Mouse (Mus musculus): ENCODE measurements at regions not wholly inside any gene's neighbourhood (a gene's known extent, or its start where the extent isn't known, plus 50 kb on each side); places are given as distances from the start of the nearest gene placed in this dataset.

DNA sequence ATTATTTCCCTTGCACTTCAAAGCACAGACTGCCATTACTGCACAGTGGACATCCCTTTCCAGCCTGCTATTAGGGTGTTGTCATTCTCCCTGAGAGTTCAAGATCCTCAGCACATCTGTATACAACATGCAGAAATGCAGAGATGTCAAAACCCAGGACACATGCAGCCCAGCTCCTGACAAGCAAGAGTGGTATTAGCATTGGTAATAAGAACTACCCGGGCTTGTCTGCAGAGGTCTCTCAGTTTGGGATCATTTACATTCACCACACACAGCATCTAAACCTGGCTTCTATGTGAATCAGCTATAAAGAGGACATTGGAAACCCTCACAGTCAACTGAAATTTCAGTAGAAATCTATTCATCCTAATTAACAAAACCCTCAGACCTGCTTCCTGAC, 270.1 kb upstream of the Nectin3 start:
- no peak overlapping the region for H3K9ac ChIP-seq (ENCODE audit: low read depth, low read length)
- WGBS, result 56% methylated on average over 1 of the region's 1 CpGs
- no peak overlapping the region for H3K27ac ChIP-seq (replicated peaks; ENCODE audit: low read depth, low read length)
- DNase-seq (ENCODE audit: low spot score) (no peak), ATAC-seq (ENCODE audit: low read depth) (no peak)
- no peak overlapping the region for H3K4me2 ChIP-seq (ENCODE audit: low read depth, low read length)
- no peaks in the 10 kb centered on the region for H3K9me3 ChIP-seq (ENCODE audit: control insufficient read depth, low read length)
- no peaks in the 10 kb centered on the region for H3K36me3 ChIP-seq (ENCODE audit: control insufficient read depth, insufficient read depth, low read length)
- no peaks in the 10 kb centered on the region for H3K27me3 ChIP-seq (replicated peaks; ENCODE audit: control insufficient read depth, insufficient read depth, low read length)
- no peaks in the 10 kb centered on the region for H3K4me1 ChIP-seq (ENCODE audit: control insufficient read depth, insufficient read depth, low read length)
- no peak overlapping the region for H3K4me3 ChIP-seq (ENCODE audit: low read depth, low read length)

DNA sequence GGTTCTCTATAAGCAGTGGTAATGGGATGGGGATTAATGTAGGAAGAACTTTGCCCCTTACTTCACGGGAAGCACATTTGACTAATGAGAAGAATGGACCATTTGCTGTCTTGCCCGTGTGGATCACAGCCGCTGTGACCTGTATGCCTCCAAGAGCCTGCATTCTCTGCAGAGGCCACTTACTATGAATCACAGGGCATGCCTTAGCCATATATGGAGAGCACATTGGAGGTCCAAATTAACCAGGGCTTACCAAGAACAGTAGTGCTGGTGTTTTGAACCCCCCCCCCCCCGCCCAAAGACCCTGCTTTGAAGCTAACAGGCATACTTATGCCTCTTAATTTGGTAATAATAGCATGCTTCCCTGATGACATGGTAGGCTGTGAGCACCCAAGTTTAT, 236.8 kb upstream of the Nectin3 start:
- DNase-seq (ENCODE audit: low spot score) (no peak), ATAC-seq (ENCODE audit: low read depth) (no peak)
- no peak overlapping the region for H3K4me3 ChIP-seq (ENCODE audit: low read depth, low read length)
- no peak overlapping the region for H3K9ac ChIP-seq (ENCODE audit: low read depth, low read length)
- H3K9me3 ChIP-seq (ENCODE audit: control insufficient read depth, low read length), result no peaks in the 10 kb centered on the region
- H3K4me2 ChIP-seq (ENCODE audit: low read depth, low read length), result no peak overlapping the region
- WGBS, result 77% methylated on average over 4 of the region's 4 CpGs
- H3K27me3 ChIP-seq (replicated peaks; ENCODE audit: control insufficient read depth, insufficient read depth, low read length), result no peaks in the 10 kb centered on the region
- no peak overlapping the region for H3K27ac ChIP-seq (replicated peaks; ENCODE audit: low read depth, low read length)
- H3K4me1 ChIP-seq (ENCODE audit: control insufficient read depth, insufficient read depth, low read length), result no peaks in the 10 kb centered on the region
- H3K36me3 ChIP-seq (ENCODE audit: control insufficient read depth, insufficient read depth, low read length), result no peaks in the 10 kb centered on the region

DNA sequence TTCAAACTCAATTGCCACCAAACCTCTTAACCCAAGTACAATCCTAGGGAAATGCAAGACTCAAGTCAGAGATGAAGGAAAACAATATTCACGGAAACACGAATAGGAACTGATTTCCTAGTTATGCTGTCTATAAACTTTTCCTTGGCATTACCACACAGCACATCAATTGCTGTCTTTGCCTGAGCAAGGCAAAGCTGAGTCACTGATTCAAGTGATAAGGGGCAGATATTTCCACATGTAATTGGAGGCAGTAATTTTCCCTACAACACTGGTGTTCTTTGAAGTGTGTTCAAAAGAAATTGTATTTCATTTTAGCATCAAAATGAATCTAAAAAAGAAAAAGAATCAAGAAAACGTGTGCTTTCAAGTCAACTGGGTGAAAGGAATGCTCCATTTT, 230.1 kb upstream of the Nectin3 start:
- H3K4me1 ChIP-seq (ENCODE audit: control insufficient read depth, insufficient read depth, low read length), result no peaks in the 10 kb centered on the region
- no peak for ATAC-seq (ENCODE audit: low read depth)
- H3K27ac ChIP-seq (replicated peaks; ENCODE audit: low read depth, low read length), result no peak overlapping the region
- no peak for DNase-seq (ENCODE audit: low spot score)
- WGBS, result 62% methylated on average over 3 of the region's 3 CpGs
- no peaks in the 10 kb centered on the region for H3K9me3 ChIP-seq (ENCODE audit: control insufficient read depth, low read length)
- no peaks in the 10 kb centered on the region for H3K36me3 ChIP-seq (ENCODE audit: control insufficient read depth, insufficient read depth, low read length)
- H3K4me3 ChIP-seq (ENCODE audit: low read depth, low read length), result no peak overlapping the region
- H3K4me2 ChIP-seq (ENCODE audit: low read depth, low read length), result no peak overlapping the region
- H3K27me3 ChIP-seq (replicated peaks; ENCODE audit: control insufficient read depth, insufficient read depth, low read length), result no peaks in the 10 kb centered on the region
- no peak overlapping the region for H3K9ac ChIP-seq (ENCODE audit: low read depth, low read length)

DNA sequence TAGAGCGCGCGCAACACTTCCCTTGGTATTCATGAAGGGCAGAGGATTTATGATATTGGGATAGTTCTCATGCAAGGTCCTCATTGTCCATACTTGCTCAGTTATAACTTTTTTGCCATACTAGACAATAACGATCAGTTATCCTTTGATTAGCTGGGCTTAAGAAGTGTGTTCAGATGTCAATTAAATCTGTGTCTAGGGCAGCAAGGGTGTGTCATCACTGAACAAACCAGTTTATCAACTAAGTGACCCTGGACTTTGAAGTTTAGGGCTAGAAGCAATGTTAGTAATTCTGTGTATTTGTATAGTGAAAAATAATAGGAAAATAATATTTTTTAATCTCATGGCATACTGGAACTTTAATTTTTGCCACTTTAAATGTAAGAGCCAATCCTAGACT, 225.3 kb upstream of the Nectin3 start:
- Histone ChIP-seq H3K27me3 (replicated peaks; ENCODE audit: control insufficient read depth, insufficient read depth, low read length) (no peaks in the 10 kb centered on the region), H3K9ac (ENCODE audit: low read depth, low read length) (no peak overlapping the region), H3K9me3 (ENCODE audit: control insufficient read depth, low read length) (no peaks in the 10 kb centered on the region), H3K27ac (replicated peaks; ENCODE audit: low read depth, low read length) (no peak overlapping the region), H3K4me2 (ENCODE audit: low read depth, low read length) (no peak overlapping the region), H3K4me1 (ENCODE audit: control insufficient read depth, insufficient read depth, low read length) (no peaks in the 10 kb centered on the region), H3K36me3 (ENCODE audit: control insufficient read depth, insufficient read depth, low read length) (no peaks in the 10 kb centered on the region), H3K4me3 (ENCODE audit: low read depth, low read length) (no peak overlapping the region)
- 89% methylated on average over 4 of the region's 4 CpGs for WGBS
- ATAC-seq (ENCODE audit: low read depth), result no peak
- DNase-seq (ENCODE audit: low spot score), result no peak

DNA sequence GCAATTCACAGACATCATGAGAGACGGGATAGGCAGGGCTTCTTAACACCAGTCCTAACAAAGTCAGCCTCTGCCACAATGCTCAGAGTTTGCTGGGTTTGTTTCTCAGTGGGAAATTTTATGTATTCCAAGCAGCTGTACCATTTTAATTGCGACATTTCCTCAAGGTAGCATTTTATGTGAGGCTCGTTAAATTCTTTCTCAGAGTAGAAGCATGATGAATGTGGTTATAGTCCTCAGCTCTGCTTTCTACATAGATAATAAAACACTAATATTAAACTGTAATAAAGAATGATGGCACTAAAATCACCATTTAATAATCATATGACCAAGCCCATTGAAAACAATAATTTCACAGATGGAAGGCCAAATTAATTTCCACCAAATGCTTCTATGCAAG, 181.5 kb upstream of the Nectin3 start:
- Histone ChIP-seq H3K4me1 (ENCODE audit: control insufficient read depth, insufficient read depth, low read length) (no peaks in the 10 kb centered on the region), H3K9me3 (ENCODE audit: control insufficient read depth, low read length) (no peaks in the 10 kb centered on the region)
- WGBS, result 80% methylated on average over 3 of the region's 3 CpGs

DNA sequence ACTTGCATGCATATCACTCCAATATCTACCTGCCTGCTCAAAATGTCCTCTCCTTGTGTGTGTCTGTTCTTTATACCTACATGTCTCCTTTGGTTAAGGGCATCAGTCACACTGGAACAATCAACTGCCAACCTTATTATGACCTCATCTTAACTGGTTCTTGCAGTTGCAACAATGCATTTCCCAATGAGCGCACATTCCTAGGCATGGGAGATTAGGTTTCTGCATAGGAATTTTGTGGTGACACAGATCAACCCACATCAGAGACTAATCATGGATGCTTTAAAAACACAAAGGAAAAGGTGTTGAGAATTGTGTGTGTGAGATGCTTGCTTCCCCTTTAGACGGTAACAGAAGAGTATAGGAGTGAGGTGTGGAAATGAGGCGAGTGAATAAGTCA, 171.3 kb upstream of the Nectin3 start:
- peak; percentile 27 for DNase-seq (ENCODE audit: low spot score)
- Histone ChIP-seq H3K4me3 (ENCODE audit: low read depth, low read length) (no peak overlapping the region), H3K36me3 (ENCODE audit: control insufficient read depth, insufficient read depth, low read length) (no peaks in the 10 kb centered on the region), H3K27ac (replicated peaks; ENCODE audit: low read depth, low read length) (no peak overlapping the region), H3K9me3 (ENCODE audit: control insufficient read depth, low read length) (no peaks in the 10 kb centered on the region), H3K27me3 (replicated peaks; ENCODE audit: control insufficient read depth, insufficient read depth, low read length) (no peaks in the 10 kb centered on the region), H3K9ac (ENCODE audit: low read depth, low read length) (no peak overlapping the region), H3K4me1 (ENCODE audit: control insufficient read depth, insufficient read depth, low read length) (no peaks in the 10 kb centered on the region), H3K4me2 (ENCODE audit: low read depth, low read length) (no peak overlapping the region)
- peak; percentile 30 for ATAC-seq (ENCODE audit: low read depth)
- WGBS, result 70% methylated on average over 3 of the region's 3 CpGs

More for the DNA sequence above, 181.5 kb upstream of the Nectin3 start:
- no peak overlapping the region for H3K4me3 ChIP-seq (ENCODE audit: low read depth, low read length)
- H3K36me3 ChIP-seq (ENCODE audit: control insufficient read depth, insufficient read depth, low read length), result no peaks in the 10 kb centered on the region
- DNase-seq (ENCODE audit: low spot score) (no peak), ATAC-seq (ENCODE audit: low read depth) (no peak)
- H3K27ac ChIP-seq (replicated peaks; ENCODE audit: low read depth, low read length), result no peak overlapping the region
- no peak overlapping the region for H3K9ac ChIP-seq (ENCODE audit: low read depth, low read length)
- no peaks in the 10 kb centered on the region for H3K27me3 ChIP-seq (replicated peaks; ENCODE audit: control insufficient read depth, insufficient read depth, low read length)
- H3K4me2 ChIP-seq (ENCODE audit: low read depth, low read length), result no peak overlapping the region

DNA sequence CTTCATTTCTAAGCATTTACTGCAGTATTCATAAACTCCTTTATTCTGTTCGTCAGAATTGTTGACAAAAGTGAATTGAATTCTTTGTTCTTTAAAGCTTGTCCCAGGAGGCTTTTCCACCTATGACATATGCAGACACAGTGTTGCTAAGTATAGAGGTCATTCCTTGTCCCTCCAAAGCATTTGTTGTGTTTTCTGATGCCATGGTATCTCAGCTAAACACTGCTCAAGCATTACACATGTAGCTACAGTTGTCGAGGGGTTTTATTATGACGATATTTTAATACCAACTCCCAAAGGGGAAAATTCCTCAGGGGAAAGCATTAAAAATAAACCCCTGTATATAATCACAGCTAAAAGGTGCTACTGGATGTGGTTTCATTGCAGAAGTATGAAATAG, 167.2 kb upstream of the Nectin3 start:
- peak; percentile 5 for DNase-seq (ENCODE audit: low spot score)

DNA sequence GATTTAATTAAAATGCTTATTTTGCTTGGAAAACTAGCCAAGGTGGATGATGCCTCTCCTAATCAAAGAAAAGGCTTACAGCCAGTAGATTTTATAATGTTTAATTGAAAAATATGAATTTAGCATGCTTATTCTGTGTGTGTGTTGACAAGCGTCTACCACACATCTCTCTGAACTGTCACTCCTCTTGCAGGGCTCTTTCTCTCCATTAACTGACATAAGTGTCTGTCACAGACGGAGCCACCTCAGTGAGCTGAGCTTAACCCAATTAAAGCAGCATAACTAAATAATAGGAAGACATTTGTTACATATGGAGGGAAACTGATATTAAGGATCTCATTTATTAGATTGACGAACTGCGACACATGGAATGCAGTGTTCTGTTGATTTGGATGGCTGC, 164.7 kb upstream of the Nectin3 start:
- ATAC-seq (ENCODE audit: low read depth), result no peak
- no peak overlapping the region for H3K4me3 ChIP-seq (ENCODE audit: low read depth, low read length)
- H3K4me2 ChIP-seq (ENCODE audit: low read depth, low read length), result no peak overlapping the region
- no peaks in the 10 kb centered on the region for H3K27me3 ChIP-seq (replicated peaks; ENCODE audit: control insufficient read depth, insufficient read depth, low read length)
- H3K4me1 ChIP-seq (ENCODE audit: control insufficient read depth, insufficient read depth, low read length), result no peaks in the 10 kb centered on the region
- no peak overlapping the region for H3K9ac ChIP-seq (ENCODE audit: low read depth, low read length)
- WGBS, result 76% methylated on average over 4 of the region's 4 CpGs
- no peaks in the 10 kb centered on the region for H3K9me3 ChIP-seq (ENCODE audit: control insufficient read depth, low read length)
- no peak overlapping the region for H3K27ac ChIP-seq (replicated peaks; ENCODE audit: low read depth, low read length)
- no peaks in the 10 kb centered on the region for H3K36me3 ChIP-seq (ENCODE audit: control insufficient read depth, insufficient read depth, low read length)
- no peak for DNase-seq (ENCODE audit: low spot score)

More for the DNA sequence above, 167.2 kb upstream of the Nectin3 start:
- H3K4me1 ChIP-seq (ENCODE audit: control insufficient read depth, insufficient read depth, low read length), result no peaks in the 10 kb centered on the region
- H3K9ac ChIP-seq (ENCODE audit: low read depth, low read length), result no peak overlapping the region
- WGBS, result 71% methylated on average over 3 of the region's 3 CpGs
- no peak overlapping the region for H3K27ac ChIP-seq (replicated peaks; ENCODE audit: low read depth, low read length)
- H3K36me3 ChIP-seq (ENCODE audit: control insufficient read depth, insufficient read depth, low read length), result no peaks in the 10 kb centered on the region
- no peaks in the 10 kb centered on the region for H3K9me3 ChIP-seq (ENCODE audit: control insufficient read depth, low read length)
- ATAC-seq (ENCODE audit: low read depth), result 0 out of 2 replicates have a peak, but pooled peaks have one; percentile 22
- H3K4me2 ChIP-seq (ENCODE audit: low read depth, low read length), result no peak overlapping the region
- H3K4me3 ChIP-seq (ENCODE audit: low read depth, low read length), result no peak overlapping the region
- H3K27me3 ChIP-seq (replicated peaks; ENCODE audit: control insufficient read depth, insufficient read depth, low read length), result no peaks in the 10 kb centered on the region

DNA sequence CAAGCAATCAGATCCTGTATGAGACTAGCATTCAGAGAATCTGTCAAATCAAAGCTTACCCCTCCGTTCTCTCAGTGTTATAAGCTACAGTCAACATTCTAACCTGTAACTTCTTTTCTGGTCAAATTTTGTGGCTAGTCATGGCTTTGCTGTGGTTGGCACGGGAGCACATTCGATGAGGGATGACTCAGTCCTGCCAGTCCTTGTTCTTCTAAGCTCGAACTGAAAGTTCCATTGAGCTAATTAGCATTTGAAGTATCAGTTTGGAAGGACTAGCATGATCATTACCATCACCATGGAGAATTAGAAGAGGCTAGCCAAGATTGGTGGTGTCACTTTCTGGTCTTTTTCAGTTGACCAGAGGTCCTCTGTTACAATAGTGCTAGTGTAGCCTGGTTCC, 156.7 kb upstream of the Nectin3 start:
- Histone ChIP-seq H3K27me3 (replicated peaks; ENCODE audit: control insufficient read depth, insufficient read depth, low read length) (no peaks in the 10 kb centered on the region), H3K36me3 (ENCODE audit: control insufficient read depth, insufficient read depth, low read length) (no peaks in the 10 kb centered on the region), H3K4me2 (ENCODE audit: low read depth, low read length) (no peak overlapping the region), H3K9me3 (ENCODE audit: control insufficient read depth, low read length) (no peaks in the 10 kb centered on the region), H3K27ac (replicated peaks; ENCODE audit: low read depth, low read length) (no peak overlapping the region), H3K4me1 (ENCODE audit: control insufficient read depth, insufficient read depth, low read length) (no peaks in the 10 kb centered on the region), H3K4me3 (ENCODE audit: low read depth, low read length) (no peak overlapping the region), H3K9ac (ENCODE audit: low read depth, low read length) (no peak overlapping the region)
- ATAC-seq (ENCODE audit: low read depth) (no peak), DNase-seq (ENCODE audit: low spot score) (no peak)
- WGBS, result 86% methylated on average over 4 of the region's 4 CpGs

Data from embryonic facial prominence, embryonic 14.5 days (tissue).